Mouse (Mus musculus): ENCODE measurements around the gene Mrfap1.
"Not testable (repeated sequence)": the region's sequence is repeated elsewhere in the genome, so short reads cannot be mapped to it uniquely, and the experiment has no call there.

Mrfap1 gene

GRCm38 (mm10) chr5:36796296-36797014, at the start of gene Mrfap1:
Gene Mrfap1, minus strand, starts transcription at chr5:36796772.
- DNase-seq (ENCODE audit: extremely low spot score, low read depth, low spot score): peak; percentile 71

- no peak for DNase-seq (ENCODE audit: extremely low spot score, low read depth, low spot score)
These were observed 47.9 kb upstream of the Mrfap1 start for GRCm38 (mm10) chr5:36844490-36844889.

- no peak for DNase-seq (ENCODE audit: extremely low spot score, low read depth, low spot score)
These were observed 45.1 kb upstream of the Mrfap1 start for GRCm38 (mm10) chr5:36841701-36842100.

- DNase-seq (ENCODE audit: extremely low spot score, low read depth, low spot score): no peak
These were observed 43.5 kb upstream of the Mrfap1 start for GRCm38 (mm10) chr5:36840092-36840491.

DNA sequence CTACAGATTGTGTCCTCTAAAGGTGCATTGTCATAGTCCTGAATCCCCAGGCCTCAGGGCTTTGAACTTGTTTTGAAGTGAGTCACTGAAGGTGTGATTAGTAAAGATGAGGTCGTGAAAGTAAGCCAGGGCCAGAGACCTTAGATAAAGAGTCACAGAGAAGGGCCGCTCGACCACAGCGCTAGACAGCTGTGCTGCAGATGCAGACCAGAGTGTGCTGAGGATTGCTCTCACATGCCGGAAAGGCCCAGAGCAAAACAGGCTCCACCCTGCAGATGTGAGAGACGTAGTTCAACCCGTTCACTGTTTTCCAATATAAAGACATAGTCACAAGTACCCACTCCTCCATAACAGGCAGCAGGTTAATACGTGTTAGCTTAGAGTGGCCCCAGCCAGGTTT, 43.0 kb upstream of the Mrfap1 start:
- no peak for DNase-seq (ENCODE audit: extremely low spot score, low read depth, low spot score)

DNA sequence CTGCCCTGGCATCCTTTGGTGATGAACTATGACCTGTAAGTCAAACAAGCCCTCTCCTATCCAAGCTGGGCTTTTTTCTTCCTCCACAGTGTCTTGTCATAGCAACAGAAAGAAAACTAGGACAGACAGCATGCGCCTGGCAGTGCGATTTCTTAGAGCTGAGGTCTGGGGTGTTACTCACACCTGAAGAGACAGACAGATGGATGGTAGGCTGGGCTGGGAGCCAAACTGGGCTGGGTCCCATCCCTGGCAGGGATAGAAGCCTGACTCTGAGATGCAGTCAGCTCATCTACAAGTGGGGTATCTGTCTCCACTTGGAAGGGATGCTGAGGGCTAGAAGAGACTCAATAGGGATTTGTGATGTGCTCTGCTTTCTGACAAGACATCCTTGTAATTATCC, 42.5 kb upstream of the Mrfap1 start:
- no peak for DNase-seq (ENCODE audit: extremely low spot score, low read depth, low spot score)

- peak; percentile 44 for DNase-seq (ENCODE audit: extremely low spot score, low read depth, low spot score)
These were observed 39.4 kb upstream of the Mrfap1 start for GRCm38 (mm10) chr5:36835933-36836332.

DNA sequence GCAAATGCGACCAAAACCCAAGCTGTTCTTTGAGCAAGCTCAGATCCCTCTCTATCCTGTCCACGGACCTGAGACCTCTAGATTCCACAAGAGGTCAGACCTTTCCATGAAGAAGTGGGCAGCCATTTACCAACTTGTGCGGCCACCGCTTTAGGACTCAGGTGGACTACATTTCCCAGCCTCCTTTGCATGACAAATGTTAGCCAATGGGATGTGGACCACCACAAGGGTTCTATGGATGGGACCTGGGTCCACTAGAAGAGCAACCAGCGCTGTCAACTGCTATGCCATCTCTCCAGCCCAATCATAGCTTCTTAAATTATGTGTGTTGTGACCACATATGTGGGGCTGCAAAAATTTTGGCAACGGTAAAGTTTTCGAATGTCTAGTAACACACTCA, 34.7 kb upstream of the Mrfap1 start:
- no peak for DNase-seq (ENCODE audit: extremely low spot score, low read depth, low spot score)

GRCm38 (mm10) chr5:36829913-36830879, 33.6 kb upstream of the Mrfap1 start, which contains the start of gene Man2b2:
Gene Man2b2, minus strand, starts transcription at chr5:36830653.
- DNase-seq (ENCODE audit: extremely low spot score, low read depth, low spot score): peak; percentile 58

GRCm38 (mm10) chr5:36829098-36829497, 32.5 kb upstream of the Mrfap1 start:
- no peak for DNase-seq (ENCODE audit: extremely low spot score, low read depth, low spot score)

DNA sequence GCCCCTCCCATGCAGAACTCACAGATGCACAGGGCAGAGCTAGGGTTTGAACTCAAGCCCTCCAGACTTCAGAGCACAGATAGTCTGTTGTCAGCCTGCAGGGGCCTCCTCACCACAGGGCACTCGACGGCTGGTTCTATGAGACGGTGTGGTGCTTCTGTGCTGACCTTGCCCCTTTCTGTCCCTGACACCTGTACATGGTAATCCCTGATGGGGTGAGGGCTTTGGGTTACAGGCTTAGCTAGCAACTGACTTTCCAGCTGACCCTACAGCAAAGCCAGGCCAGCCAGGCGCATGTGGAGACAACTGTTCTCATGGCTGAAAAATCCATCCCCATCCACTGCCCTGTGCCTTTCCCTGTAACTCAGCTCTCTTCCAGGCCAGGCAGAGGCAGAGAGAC, 26.3 kb upstream of the Mrfap1 start:
- DNase-seq (ENCODE audit: extremely low spot score, low read depth, low spot score): no peak

DNA sequence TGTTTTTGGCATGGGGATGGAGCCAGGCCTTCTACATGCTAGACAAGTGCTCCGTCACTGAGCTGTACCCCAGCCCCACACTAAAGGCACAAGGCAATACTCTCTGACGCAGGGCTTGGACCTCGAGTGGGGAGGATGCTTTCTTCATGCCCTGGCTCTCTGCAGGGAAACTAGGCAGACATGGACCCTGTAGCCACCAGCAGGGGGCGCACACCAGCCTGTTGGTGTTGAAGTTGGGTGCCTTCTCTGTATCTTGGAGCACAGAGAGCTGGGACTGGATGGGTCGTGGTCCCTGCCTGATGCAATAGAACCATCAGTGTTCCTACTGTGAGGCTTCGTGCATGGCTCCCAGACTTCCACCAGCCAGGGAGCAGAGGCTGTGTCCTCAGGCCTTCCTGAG, 23.6 kb upstream of the Mrfap1 start:
- DNase-seq (ENCODE audit: extremely low spot score, low read depth, low spot score): no peak

GRCm38 (mm10) chr5:36819742-36820141, 23.2 kb upstream of the Mrfap1 start:
- DNase-seq (ENCODE audit: extremely low spot score, low read depth, low spot score): no peak

DNA sequence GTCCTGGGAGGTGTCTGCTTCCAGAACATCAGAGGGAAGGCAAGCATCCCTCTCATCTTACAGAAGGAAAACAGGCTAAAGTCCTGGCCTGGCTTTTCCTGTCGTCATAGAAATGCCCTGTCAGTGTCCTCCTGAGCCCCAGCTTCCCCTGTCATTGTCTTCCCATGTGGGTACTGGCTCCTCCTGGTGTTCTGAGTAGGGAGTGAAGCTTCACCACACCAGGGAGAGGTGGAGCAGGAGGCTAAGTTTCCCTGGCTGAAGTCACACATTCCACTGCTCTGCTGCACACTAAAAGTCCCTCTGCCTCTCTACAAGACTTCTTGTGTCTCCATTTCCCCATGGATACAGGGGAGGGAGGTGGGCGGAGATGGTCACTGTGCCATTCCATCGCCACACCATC, 21.2 kb upstream of the Mrfap1 start:
- no peak for DNase-seq (ENCODE audit: extremely low spot score, low read depth, low spot score)

GRCm38 (mm10) chr5:36814554-36814953, 18.0 kb upstream of the Mrfap1 start:
- DNase-seq (ENCODE audit: extremely low spot score, low read depth, low spot score): no peak

DNA sequence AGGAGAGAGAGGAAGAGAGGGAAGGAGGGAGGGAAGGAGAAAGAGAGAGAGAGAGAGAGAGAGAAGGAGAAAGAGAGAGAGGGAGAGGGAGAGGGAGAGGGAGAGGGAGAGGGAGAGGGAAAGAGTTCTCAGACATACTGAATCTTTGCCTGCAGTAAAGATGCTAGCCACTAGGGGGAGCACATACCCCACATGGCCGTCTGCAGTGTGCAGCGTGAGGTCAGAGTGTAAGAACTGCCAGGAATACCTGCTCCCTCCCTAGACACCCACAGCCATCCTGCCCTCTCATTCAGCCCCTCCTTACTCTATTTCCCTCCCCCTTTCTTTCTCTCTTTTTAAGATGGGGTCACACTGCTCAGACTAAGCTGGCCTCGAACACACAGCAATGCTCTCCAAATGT, 14.8 kb upstream of the Mrfap1 start:
- DNase-seq (ENCODE audit: extremely low spot score, low read depth, low spot score): peak; percentile 50

- no peak for DNase-seq (ENCODE audit: extremely low spot score, low read depth, low spot score)
These were observed 14.1 kb upstream of the Mrfap1 start for GRCm38 (mm10) chr5:36810634-36811033.

- no peak for DNase-seq (ENCODE audit: extremely low spot score, low read depth, low spot score)
These were observed 12.6 kb upstream of the Mrfap1 start for GRCm38 (mm10) chr5:36809123-36809522.

DNA sequence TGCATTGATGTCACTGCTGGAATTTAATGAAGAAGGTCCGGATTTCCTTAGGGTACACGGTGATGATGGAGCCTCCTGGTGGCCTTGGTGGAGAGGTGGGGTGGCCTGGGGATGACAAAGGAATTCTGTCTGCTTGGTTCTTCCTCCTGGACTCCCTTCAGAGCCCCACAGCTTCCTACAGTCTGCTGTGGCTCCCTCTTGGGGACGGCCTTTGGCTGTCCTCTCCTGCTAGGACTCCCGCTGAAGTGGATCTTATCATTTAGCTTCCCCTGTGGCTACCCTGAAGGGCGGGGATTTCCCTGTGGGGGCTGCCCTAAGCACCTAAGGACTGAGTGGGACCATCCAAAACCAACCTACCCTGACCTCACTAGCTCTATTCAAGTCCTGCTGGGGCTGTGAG, 10.5 kb upstream of the Mrfap1 start:
- DNase-seq (ENCODE audit: extremely low spot score, low read depth, low spot score): no peak

DNA sequence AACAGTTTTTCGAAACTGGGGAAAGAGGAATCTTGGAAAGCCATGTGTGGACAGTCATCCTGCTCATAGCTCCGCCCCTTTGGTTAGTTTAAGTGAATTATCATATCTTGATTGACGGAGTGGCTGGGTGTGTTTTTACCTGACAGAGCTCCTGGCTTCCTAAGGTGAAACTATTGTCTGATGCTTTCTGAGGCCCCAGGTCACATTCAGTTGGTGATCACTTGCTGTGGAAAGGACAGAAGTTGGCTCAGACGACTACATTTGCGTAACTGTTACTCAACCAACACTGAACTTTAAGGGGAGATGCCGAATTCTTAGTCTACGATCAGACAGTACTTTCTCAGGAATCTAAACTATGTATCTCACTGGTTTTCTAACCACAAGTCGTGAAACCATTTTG, 719 bp upstream of the Mrfap1 start:
- DNase-seq (ENCODE audit: extremely low spot score, low read depth, low spot score): no peak

DNA sequence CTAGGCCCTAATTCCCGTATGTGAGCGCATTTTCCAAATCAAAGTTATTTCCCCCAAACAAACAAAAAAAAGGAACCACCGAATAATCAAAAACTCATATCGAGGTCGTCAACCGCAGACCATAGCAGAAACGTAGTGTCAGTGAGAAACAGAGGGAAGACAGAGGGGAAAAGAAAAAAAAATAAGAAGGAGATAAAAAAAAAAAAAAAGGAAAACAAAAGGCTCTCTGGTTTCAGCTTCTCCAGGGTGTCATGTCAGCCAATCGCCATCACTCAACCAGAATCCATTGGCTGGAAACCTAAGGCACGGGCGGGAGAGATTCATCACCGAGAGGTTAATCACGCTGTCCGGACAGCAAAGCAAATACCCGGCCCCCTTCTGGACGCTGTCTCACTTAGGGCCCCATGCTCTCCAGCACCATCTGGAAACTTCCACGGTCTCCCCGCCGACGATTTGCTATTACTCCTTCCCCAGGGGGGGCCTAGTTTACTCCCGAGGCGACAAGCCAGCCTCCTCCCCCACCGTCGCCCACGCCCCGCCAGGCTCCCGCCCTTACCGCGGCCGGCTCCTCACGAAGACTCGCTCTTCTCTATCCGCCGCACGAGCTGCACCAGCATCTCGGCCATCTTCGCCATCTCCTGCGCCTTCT, 801 bp downstream of the Mrfap1 start:
- not testable (repeated sequence) for DNase-seq (ENCODE audit: extremely low spot score, low read depth, low spot score)
